Mouse (Mus musculus): ENCODE measurements at regions not wholly inside any gene's neighbourhood (a gene's known extent, or its start where the extent isn't known, plus 50 kb on each side); places are given as distances from the start of the nearest gene placed in this dataset.

GRCm38 (mm10) chr6:102977122-102977521 is 404.2 kb upstream of the Cntn3 start:
- peak in 1 of 2 experiments; percentile 58; a peak in 1 of 4 replicates for ATAC-seq (replicated peaks in 1 of 2; ENCODE audit: insufficient read depth in 1 of 2, low FRiP score in 2 of 2, low TSS enrichment in 1 of 2, low read depth in 1 of 2, poor library complexity in 2 of 2, severe bottlenecking in 2 of 2)

- no peak for ATAC-seq (replicated peaks in 1 of 2; ENCODE audit: insufficient read depth in 1 of 2, low FRiP score in 2 of 2, low TSS enrichment in 1 of 2, low read depth in 1 of 2, poor library complexity in 2 of 2, severe bottlenecking in 2 of 2)
Measured at GRCm38 (mm10) chr6:103023326-103023725, 450.4 kb upstream of the Cntn3 start.

DNA sequence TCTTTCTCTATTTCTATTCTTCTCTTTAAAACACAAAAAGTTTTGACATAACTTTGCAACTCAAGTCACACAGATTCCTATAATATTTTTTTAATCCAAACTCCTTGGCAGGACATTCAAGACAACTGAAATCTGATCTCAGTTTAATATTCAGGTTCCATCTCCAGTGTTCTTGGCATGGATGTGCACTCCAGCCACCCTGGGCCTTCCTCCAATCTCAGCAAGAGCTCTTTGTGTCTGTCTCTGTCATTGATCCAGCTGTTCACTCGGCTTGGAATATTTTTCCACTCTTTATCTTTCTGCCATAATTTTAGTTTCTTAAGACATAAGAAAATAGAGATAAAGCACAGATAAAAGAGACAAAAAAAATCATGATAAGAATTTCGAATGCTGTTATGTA is 451.1 kb upstream of the Cntn3 start:
- no peak for ATAC-seq (replicated peaks in 1 of 2; ENCODE audit: insufficient read depth in 1 of 2, low FRiP score in 2 of 2, low TSS enrichment in 1 of 2, low read depth in 1 of 2, poor library complexity in 2 of 2, severe bottlenecking in 2 of 2)

DNA sequence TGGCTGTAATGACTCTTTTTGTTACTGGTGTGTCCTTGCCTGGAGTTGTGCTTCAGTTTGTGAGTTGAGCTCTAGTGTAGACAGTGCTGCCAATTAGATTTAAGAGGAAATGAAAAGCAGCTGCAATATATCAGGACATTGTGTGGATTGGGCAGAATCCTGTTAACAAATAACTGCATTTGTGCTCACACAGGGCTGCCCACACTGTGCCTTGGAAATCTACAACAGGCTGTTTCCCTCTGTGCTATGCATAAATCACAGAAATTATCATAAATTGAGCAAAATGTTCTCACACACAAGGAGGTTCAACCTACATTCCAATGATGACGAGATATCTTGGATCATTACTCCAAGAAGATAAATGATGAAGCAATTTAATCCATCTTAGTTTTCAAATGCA is 455.2 kb upstream of the Cntn3 start:
- ATAC-seq (replicated peaks in 1 of 2; ENCODE audit: insufficient read depth in 1 of 2, low FRiP score in 2 of 2, low TSS enrichment in 1 of 2, low read depth in 1 of 2, poor library complexity in 2 of 2, severe bottlenecking in 2 of 2): no peak

DNA sequence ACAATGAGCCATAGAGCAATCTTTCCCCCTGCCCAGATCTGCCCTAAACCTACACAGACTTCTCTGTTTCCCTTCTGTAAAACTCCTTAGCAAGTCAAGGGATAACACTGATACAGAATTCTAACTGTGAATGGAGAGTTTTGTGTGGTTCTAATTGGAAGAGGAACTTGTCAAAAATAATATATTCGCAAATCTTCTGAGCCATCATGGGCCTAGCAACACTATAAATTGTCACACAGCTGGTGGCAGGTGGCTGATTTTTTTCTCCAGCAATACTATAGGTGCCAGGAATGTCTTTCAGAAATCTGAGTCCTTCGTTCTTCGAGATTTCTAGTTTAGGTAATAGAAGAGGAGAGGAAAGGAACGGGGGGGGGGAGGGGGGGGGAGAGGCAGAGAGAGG is 460.5 kb upstream of the Cntn3 start:
- ATAC-seq (replicated peaks in 1 of 2; ENCODE audit: insufficient read depth in 1 of 2, low FRiP score in 2 of 2, low TSS enrichment in 1 of 2, low read depth in 1 of 2, poor library complexity in 2 of 2, severe bottlenecking in 2 of 2): peak; percentile 66 to 67; a peak in 3 of 4 replicates

DNA sequence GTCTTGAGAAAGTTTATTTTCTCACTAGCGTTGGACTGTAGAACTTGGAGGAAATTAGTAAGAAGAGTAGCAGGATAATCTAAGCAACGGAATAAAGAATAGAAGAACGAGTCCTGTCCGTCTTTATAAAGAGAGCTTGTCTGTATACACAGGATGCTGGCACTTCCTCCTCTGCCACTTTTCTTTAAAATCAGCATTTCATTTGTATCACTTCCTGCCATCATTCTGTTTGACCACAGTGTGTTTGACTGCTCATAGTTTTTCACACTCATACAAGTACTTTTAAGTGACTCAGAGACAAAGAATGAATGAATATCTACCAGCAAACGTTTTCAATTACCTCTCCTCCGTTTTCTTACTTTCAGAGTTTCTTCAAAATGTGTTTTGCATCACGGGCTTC is 461.0 kb upstream of the Cntn3 start:
- ATAC-seq (replicated peaks in 1 of 2; ENCODE audit: insufficient read depth in 1 of 2, low FRiP score in 2 of 2, low TSS enrichment in 1 of 2, low read depth in 1 of 2, poor library complexity in 2 of 2, severe bottlenecking in 2 of 2): peak; percentile 73 to 75

DNA sequence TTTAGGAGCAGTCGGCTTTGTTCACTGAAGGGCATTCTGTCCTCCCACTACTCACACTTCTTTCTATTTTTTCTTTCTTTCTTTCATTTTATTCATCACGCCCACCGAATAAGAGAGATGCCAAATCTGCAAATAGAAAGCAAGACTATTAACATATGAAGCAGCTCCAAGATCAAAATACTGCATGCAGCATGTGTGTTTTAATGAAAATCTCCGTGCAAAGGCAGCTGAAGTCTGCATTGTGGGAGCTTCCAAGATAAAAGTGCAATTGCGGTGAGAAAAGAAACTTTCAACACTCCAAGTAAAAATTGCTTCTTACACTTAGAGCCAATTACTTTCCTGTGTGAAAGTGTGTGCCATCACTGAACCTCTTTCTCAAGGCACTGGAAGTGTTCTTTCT is 449.8 kb upstream of the Chl1 start:
- no peak for ATAC-seq (replicated peaks in 1 of 2; ENCODE audit: insufficient read depth in 1 of 2, low FRiP score in 2 of 2, low TSS enrichment in 1 of 2, low read depth in 1 of 2, poor library complexity in 2 of 2, severe bottlenecking in 2 of 2)

GRCm38 (mm10) chr6:103106189-103106588 is 404.2 kb upstream of the Chl1 start:
- no peak for ATAC-seq (replicated peaks in 1 of 2; ENCODE audit: insufficient read depth in 1 of 2, low FRiP score in 2 of 2, low TSS enrichment in 1 of 2, low read depth in 1 of 2, poor library complexity in 2 of 2, severe bottlenecking in 2 of 2)

DNA sequence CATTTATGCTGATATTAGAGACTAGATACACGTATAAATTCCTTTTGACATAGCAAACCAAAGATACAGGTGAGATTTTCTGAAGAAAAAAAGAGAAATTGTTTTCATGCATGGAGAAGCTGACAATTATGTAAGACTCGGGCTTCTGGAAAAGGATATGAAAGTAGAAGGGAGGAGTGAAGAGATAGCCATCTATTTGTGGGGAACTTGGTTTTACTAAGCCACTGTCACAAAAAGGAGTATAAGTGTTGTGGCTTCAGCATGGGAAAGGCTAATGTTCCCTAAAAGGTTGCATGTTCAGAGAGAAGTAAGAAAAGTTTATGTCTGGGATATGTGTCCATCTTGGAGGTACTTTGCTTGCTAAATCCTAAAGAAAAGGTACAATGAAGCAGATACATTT is 390.8 kb upstream of the Chl1 start:
- no peak for ATAC-seq (replicated peaks in 1 of 2; ENCODE audit: insufficient read depth in 1 of 2, low FRiP score in 2 of 2, low TSS enrichment in 1 of 2, low read depth in 1 of 2, poor library complexity in 2 of 2, severe bottlenecking in 2 of 2)

GRCm38 (mm10) chr6:103140851-103141250 is 369.5 kb upstream of the Chl1 start:
- ATAC-seq (replicated peaks in 1 of 2; ENCODE audit: insufficient read depth in 1 of 2, low FRiP score in 2 of 2, low TSS enrichment in 1 of 2, low read depth in 1 of 2, poor library complexity in 2 of 2, severe bottlenecking in 2 of 2): no peak

DNA sequence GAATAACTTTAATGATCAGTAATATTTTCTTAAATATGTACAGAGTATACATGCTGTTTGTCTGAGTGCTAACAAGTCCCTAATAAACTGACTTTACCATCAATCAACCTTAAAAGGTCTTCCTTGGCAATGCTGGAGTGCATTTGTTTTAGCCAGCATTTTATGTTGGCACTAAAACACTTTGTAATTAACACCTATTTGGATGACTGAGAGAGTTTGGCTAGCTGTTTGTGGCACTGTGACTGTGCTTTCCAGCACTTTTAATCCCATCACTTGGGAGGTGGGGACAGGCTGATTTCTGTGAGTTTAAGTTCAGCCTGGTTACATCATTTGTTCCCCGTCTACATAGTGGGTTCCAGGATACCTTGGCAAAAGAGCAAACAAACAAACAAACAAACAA is 332.5 kb upstream of the Chl1 start:
- ATAC-seq (replicated peaks in 1 of 2; ENCODE audit: insufficient read depth in 1 of 2, low FRiP score in 2 of 2, low TSS enrichment in 1 of 2, low read depth in 1 of 2, poor library complexity in 2 of 2, severe bottlenecking in 2 of 2): no peak

DNA sequence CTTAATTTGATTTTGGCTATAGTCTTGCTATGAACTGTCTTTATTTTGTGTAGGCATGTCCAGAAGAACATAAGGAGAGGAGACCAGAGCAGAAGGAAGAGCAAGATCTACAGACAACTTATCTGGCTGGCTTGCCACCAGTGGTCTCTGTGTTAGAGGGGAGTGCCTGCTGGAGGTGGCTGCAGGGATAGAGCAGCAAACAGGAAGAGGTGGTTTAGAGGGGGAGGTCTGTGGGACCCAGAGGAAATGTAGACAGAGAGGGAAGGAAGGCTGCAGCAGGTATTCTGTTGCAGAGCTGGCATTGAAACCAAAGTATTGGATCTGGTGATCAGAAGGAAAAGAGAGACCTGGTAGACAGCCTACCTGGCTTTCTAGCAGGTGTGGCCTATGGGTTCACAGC is 327.0 kb upstream of the Chl1 start:
- ATAC-seq (replicated peaks in 1 of 2; ENCODE audit: insufficient read depth in 1 of 2, low FRiP score in 2 of 2, low TSS enrichment in 1 of 2, low read depth in 1 of 2, poor library complexity in 2 of 2, severe bottlenecking in 2 of 2): peak; percentile 96 to 100

DNA sequence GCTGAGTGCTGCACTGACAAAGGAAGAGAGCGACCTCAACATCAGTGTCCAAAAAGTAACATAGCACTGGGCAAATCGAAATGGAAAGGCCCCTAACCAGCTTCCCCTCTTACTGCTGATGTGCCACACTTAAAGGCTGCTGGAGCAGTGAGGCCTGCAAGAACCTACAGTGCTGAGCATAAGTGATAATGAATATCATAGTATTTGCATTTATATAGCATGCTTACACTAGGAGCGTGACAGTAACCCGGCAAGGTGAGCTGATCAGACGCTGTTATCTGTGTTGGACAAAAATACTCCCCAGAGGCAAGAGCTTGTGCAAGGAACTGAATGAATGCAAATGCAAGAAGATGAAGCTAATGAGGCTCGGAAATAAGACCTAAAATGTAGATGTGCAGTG is 313.5 kb upstream of the Chl1 start:
- no peak for ATAC-seq (replicated peaks in 1 of 2; ENCODE audit: insufficient read depth in 1 of 2, low FRiP score in 2 of 2, low TSS enrichment in 1 of 2, low read depth in 1 of 2, poor library complexity in 2 of 2, severe bottlenecking in 2 of 2)

- no peak; a peak in 1 of 4 replicates for ATAC-seq (replicated peaks in 1 of 2; ENCODE audit: insufficient read depth in 1 of 2, low FRiP score in 2 of 2, low TSS enrichment in 1 of 2, low read depth in 1 of 2, poor library complexity in 2 of 2, severe bottlenecking in 2 of 2)
Measured at GRCm38 (mm10) chr6:103201605-103202004, 308.8 kb upstream of the Chl1 start.

DNA sequence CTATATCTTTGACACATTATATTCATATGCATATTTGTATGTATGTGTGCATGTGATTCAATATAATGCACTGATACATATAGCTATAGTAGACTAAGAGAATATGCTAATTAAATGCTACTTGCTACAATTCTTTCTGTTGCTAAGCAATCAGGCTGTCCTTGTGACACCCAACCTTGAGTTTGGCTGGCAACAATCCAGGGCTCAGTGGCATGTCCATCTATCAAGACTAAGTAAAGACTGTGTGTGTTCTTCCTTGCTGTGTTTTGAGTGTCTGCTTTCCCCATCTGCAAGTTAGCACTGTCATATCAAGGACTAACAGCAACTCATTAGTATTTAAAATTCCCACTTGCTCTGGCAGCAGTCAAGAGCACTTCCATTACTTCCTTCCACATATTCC is 301.2 kb upstream of the Chl1 start:
- no peak for ATAC-seq (replicated peaks in 1 of 2; ENCODE audit: insufficient read depth in 1 of 2, low FRiP score in 2 of 2, low TSS enrichment in 1 of 2, low read depth in 1 of 2, poor library complexity in 2 of 2, severe bottlenecking in 2 of 2)

- no peak for ATAC-seq (replicated peaks in 1 of 2; ENCODE audit: insufficient read depth in 1 of 2, low FRiP score in 2 of 2, low TSS enrichment in 1 of 2, low read depth in 1 of 2, poor library complexity in 2 of 2, severe bottlenecking in 2 of 2)
Measured at GRCm38 (mm10) chr6:103213160-103213559, 297.2 kb upstream of the Chl1 start.

GRCm38 (mm10) chr6:103236896-103237295 is 273.5 kb upstream of the Chl1 start:
- ATAC-seq (replicated peaks in 1 of 2; ENCODE audit: insufficient read depth in 1 of 2, low FRiP score in 2 of 2, low TSS enrichment in 1 of 2, low read depth in 1 of 2, poor library complexity in 2 of 2, severe bottlenecking in 2 of 2): no peak

DNA sequence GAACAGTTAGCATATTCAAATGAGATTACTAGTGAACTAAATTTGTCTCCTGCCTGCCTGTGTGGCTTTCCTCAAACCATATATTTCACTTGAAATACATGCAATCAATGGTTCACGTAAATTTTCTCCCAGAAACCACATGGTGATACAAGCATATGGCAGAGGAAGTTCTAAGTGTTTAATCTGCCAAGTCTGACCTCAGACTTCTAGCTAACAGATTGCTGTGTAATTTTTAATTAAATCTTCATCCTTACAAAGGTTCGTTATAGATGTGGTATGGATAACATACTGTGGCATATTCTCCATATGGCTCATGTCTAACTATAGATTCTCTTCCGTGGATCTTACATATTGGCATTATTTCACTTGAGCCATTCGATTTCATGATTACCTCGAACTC is 241.4 kb upstream of the Chl1 start:
- no peak for ATAC-seq (replicated peaks in 1 of 2; ENCODE audit: insufficient read depth in 1 of 2, low FRiP score in 2 of 2, low TSS enrichment in 1 of 2, low read depth in 1 of 2, poor library complexity in 2 of 2, severe bottlenecking in 2 of 2)

- no peak for ATAC-seq (replicated peaks in 1 of 2; ENCODE audit: insufficient read depth in 1 of 2, low FRiP score in 2 of 2, low TSS enrichment in 1 of 2, low read depth in 1 of 2, poor library complexity in 2 of 2, severe bottlenecking in 2 of 2)
Measured at GRCm38 (mm10) chr6:103272216-103272615, 238.2 kb upstream of the Chl1 start.

- peak; percentile 49 to 69; a peak in 1 of 4 replicates for ATAC-seq (replicated peaks in 1 of 2; ENCODE audit: insufficient read depth in 1 of 2, low FRiP score in 2 of 2, low TSS enrichment in 1 of 2, low read depth in 1 of 2, poor library complexity in 2 of 2, severe bottlenecking in 2 of 2)
Measured at GRCm38 (mm10) chr6:103275071-103275470, 235.3 kb upstream of the Chl1 start.
